Mouse (Mus musculus) ES-E14 (cell line): ENCODE data around the gene Nelfb.

ENCODE experiments used
- CHD2 ChIP-seq: IDR thresholded peaks from 2 replicates; pipeline ENCODE4 v1.6.1; 2014; ENCODE audit warnings: mild to moderate bottlenecking, low read depth, low read length, inconsistent platforms
- HCFC1 ChIP-seq: IDR thresholded peaks from 2 replicates; pipeline ENCODE4 v1.6.1; 2012; ENCODE audit warnings: low read length, inconsistent platforms, borderline replicate concordance; ENCODE audit not compliant: insufficient read depth
- MAFK ChIP-seq: IDR thresholded peaks from 2 replicates; pipeline ENCODE4 v1.6.1; 2014; ENCODE audit warnings: mild to moderate bottlenecking, low read depth, low read length, inconsistent platforms; ENCODE audit not compliant: insufficient read depth
- ZC3H11A ChIP-seq: IDR thresholded peaks from 2 replicates; pipeline ENCODE4 v1.6.1; 2012; ENCODE audit warnings: low read depth, mild to moderate bottlenecking, inconsistent platforms, low read length, borderline replicate concordance

GRCm38 (mm10) chr2:25182664-25183063, 28.6 kb downstream of the Nelfb start:
- no peak for TF ChIP-seq CHD2
- TF ChIP-seq HCFC1, result no peak
- TF ChIP-seq MAFK, result no peak
- TF ChIP-seq ZC3H11A, result no peak
